ENCODE assay signal across 11 mouse cellular contexts in genomic region chr13:21454133-21454532, GRCm38 (mm10). TPM values are rescaled to one million over a fixed set of nuclear protein-coding genes. Genes with fewer than 3 reads are reported as not detected.
DNase-seq lines count a peak whose midpoint lies in the region; ATAC-seq and TF ChIP-seq lines count a peak whose summit lies in the region.
"Had no signal": no experiment of that assay in that cellular context is flagged by ENCODE, and none has a peak within 500 bp of the region (broad histone marks: within the 10 kb centered on the region; RNA-seq: fewer than 3 reads in every experiment).

No protein-coding gene starts in this region.

- no peaks in the 10 kb centered on the region for H3K9me3 ChIP-seq in forebrain, postnatal 0 days (ENCODE audit: low read length)
- no peaks in the 10 kb centered on the region for H3K9me3 ChIP-seq in forebrain, embryonic 11.5 days (ENCODE audit: control insufficient read depth, low read length)
- no peaks in the 10 kb centered on the region for H3K9me3 ChIP-seq in kidney, embryonic 15.5 days (replicated peaks)
- H3K9me3 ChIP-seq in embryonic facial prominence, embryonic 15.5 days (replicated peaks) = no peaks in the 10 kb centered on the region
- no peaks in the 10 kb centered on the region for H3K9me3 ChIP-seq in midbrain, embryonic 14.5 days (ENCODE audit: control insufficient read depth, low read length)

- peak overlapping the region; percentile 71; the same call in 1 of the 2 replicates for H3K4me2 ChIP-seq in forebrain, postnatal 0 days (ENCODE audit: low read depth)
- H3K4me2 ChIP-seq in forebrain, embryonic 11.5 days (ENCODE audit: low read depth, low read length, severe bottlenecking) = no peak overlapping the region
- H3K4me2 ChIP-seq in kidney, embryonic 15.5 days = peak overlapping the region; percentile 65
- H3K4me2 ChIP-seq in embryonic facial prominence, embryonic 15.5 days (replicated peaks) = peak overlapping the region; percentile 58; the same call in 1 of the 2 replicates
- peak overlapping the region; percentile 63; the same call in 1 of the 2 replicates for H3K4me2 ChIP-seq in midbrain, embryonic 14.5 days (ENCODE audit: low read length)

- intact Hi-C loops in gastrocnemius, postnatal 36 days (cut with DNase I) = loop anchor here (5.0 to 10.0 kb wide), 2 partner anchors 52 to 89 kb away; partner anchors contain the start of genes Zkscan3 and Zscan12

- H3K27me3 ChIP-seq in forebrain, postnatal 0 days (ENCODE audit: insufficient read depth, low read length) = no peaks in the 10 kb centered on the region
- H3K27me3 ChIP-seq in forebrain, embryonic 11.5 days (ENCODE audit: control insufficient read depth, insufficient read depth, low read length) = no peaks in the 10 kb centered on the region
- H3K27me3 ChIP-seq in kidney, embryonic 15.5 days = peaks cover 4% of the 10 kb centered on the region; the same call in 1 of the 2 replicates
- 0 out of 2 replicates have a peak, but pooled peaks cover 3% of the 10 kb centered on the region for H3K27me3 ChIP-seq in embryonic facial prominence, embryonic 15.5 days
- no peaks in the 10 kb centered on the region for H3K27me3 ChIP-seq in midbrain, embryonic 14.5 days (ENCODE audit: control insufficient read depth, insufficient read depth, low read length)

- H3K4me1 ChIP-seq in forebrain, postnatal 0 days (ENCODE audit: insufficient read depth) = peaks cover 4% of the 10 kb centered on the region; the same call in 1 of the 2 replicates
- peaks cover 4% of the 10 kb centered on the region; the same call in 1 of the 2 replicates for H3K4me1 ChIP-seq in forebrain, embryonic 11.5 days (replicated peaks; ENCODE audit: control insufficient read depth, insufficient read depth, low read length)
- H3K4me1 ChIP-seq in kidney, embryonic 15.5 days = peaks cover 19% of the 10 kb centered on the region
- peaks cover 12% of the 10 kb centered on the region; the same call in 1 of the 2 replicates for H3K4me1 ChIP-seq in embryonic facial prominence, embryonic 15.5 days
- peaks cover 11% of the 10 kb centered on the region for H3K4me1 ChIP-seq in midbrain, embryonic 14.5 days (ENCODE audit: control insufficient read depth, insufficient read depth, low read length)

- ATAC-seq in forebrain, postnatal 0 days = no peak
- ATAC-seq in forebrain, embryonic 11.5 days (replicated peaks; ENCODE audit: low FRiP score) = no peak
- no peak for ATAC-seq in kidney, embryonic 15.5 days (replicated peaks; ENCODE audit: low FRiP score)
- ATAC-seq in embryonic facial prominence, embryonic 15.5 days (ENCODE audit: insufficient number of reproducible peaks, low FRiP score, low TSS enrichment, low read depth) = no peak
- ATAC-seq in midbrain, embryonic 14.5 days (ENCODE audit: low FRiP score, low TSS enrichment) = no peak

- DNase-seq in forebrain, postnatal 0 days = no peak
- DNase-seq in forebrain, embryonic 11.5 days (ENCODE audit: low spot score) = no peak
- DNase-seq in kidney, postnatal 10 days = no peak
- DNase-seq in midbrain, embryonic 14.5 days = no peak
- no peak for DNase-seq in right cerebral cortex, adult 18-20 months
- no peak for DNase-seq in gastrocnemius, postnatal 36 days

- no peak overlapping the region for H3K9ac ChIP-seq in forebrain, postnatal 0 days
- no peak overlapping the region for H3K9ac ChIP-seq in forebrain, embryonic 11.5 days (ENCODE audit: low read length)
- H3K9ac ChIP-seq in kidney, embryonic 15.5 days = no peak overlapping the region
- H3K9ac ChIP-seq in embryonic facial prominence, embryonic 15.5 days = no peak overlapping the region
- H3K9ac ChIP-seq in midbrain, embryonic 14.5 days (replicated peaks; ENCODE audit: low read length) = no peak overlapping the region

- no peak overlapping the region for H3K27ac ChIP-seq in forebrain, postnatal 0 days (ENCODE audit: low read depth, low read length)
- H3K27ac ChIP-seq in forebrain, embryonic 11.5 days (ENCODE audit: low read depth, low read length) = no peak overlapping the region
- peak overlapping the region; percentile 87; the same call in 1 of the 2 replicates for H3K27ac ChIP-seq in kidney, embryonic 15.5 days
- no peak overlapping the region for H3K27ac ChIP-seq in embryonic facial prominence, embryonic 15.5 days (replicated peaks)
- H3K27ac ChIP-seq in midbrain, embryonic 14.5 days (replicated peaks; ENCODE audit: low read depth, low read length) = no peak overlapping the region

- 97% methylated on average over 3 of the region's 3 CpGs for WGBS in forebrain, postnatal 0 days
- 90% methylated on average over 3 of the region's 3 CpGs for WGBS in forebrain, embryonic 11.5 days
- 69% methylated on average over 3 of the region's 3 CpGs for WGBS in kidney, embryonic 15.5 days
- WGBS in embryonic facial prominence, embryonic 15.5 days = 91% methylated on average over 3 of the region's 3 CpGs
- 86% methylated on average over 3 of the region's 3 CpGs for WGBS in midbrain, embryonic 14.5 days

- H3K4me3 ChIP-seq in forebrain, postnatal 0 days (ENCODE audit: low read depth, low read length) = peak overlapping the region; percentile 77
- H3K4me3 ChIP-seq in forebrain, embryonic 11.5 days (ENCODE audit: low read depth, low read length) = no peak overlapping the region
- H3K4me3 ChIP-seq in kidney, embryonic 15.5 days (replicated peaks) = peak overlapping the region; percentile 84; the same call in 1 of the 2 replicates
- H3K4me3 ChIP-seq in embryonic facial prominence, embryonic 15.5 days (replicated peaks) = no peak overlapping the region
- no peak overlapping the region; the same call in 1 of the 2 replicates for H3K4me3 ChIP-seq in midbrain, embryonic 14.5 days (replicated peaks; ENCODE audit: low read depth, low read length)

- H3K36me3 ChIP-seq in forebrain, postnatal 0 days (ENCODE audit: insufficient read depth) = 0 out of 2 replicates have a peak, but pooled peaks cover under 1% of the 10 kb centered on the region
- no peaks in the 10 kb centered on the region for H3K36me3 ChIP-seq in forebrain, embryonic 11.5 days (ENCODE audit: control insufficient read depth, insufficient read depth, low read length)
- H3K36me3 ChIP-seq in kidney, embryonic 15.5 days = peaks cover 13% of the 10 kb centered on the region; the same call in 1 of the 2 replicates
- H3K36me3 ChIP-seq in embryonic facial prominence, embryonic 15.5 days = peaks cover 8% of the 10 kb centered on the region; the same call in 1 of the 2 replicates
- peaks cover 2% of the 10 kb centered on the region; the same call in 1 of the 2 replicates for H3K36me3 ChIP-seq in midbrain, embryonic 14.5 days (ENCODE audit: control insufficient read depth, insufficient read depth, low read length)

- no peak for TF ChIP-seq CTCF in forebrain, postnatal 0 days (IDR thresholded peaks at IDR 0.05; ENCODE audit: low read depth)

RNA-seq across cellular contexts. Expression of gene Zscan26, which starts 0.6 kb away (rescaled TPM):
- total RNA-seq in forebrain, postnatal 0 days (2014; rRNA removed) = 25.2 and 27.1 TPM in 2 replicates
- polyA plus RNA-seq in forebrain, postnatal 0 days (2015; fragmentation: Nextera tagmentation; extraction: Ambion mirVana) = 10.9 and 16.7 TPM in 2 replicates
- 19.5 and 22.2 TPM in 2 replicates for polyA plus RNA-seq in forebrain, embryonic 11.5 days (2014; fragmentation: Nextera tagmentation; extraction: Ambion mirVana)
- 32.6 and 37.0 TPM in 2 replicates for polyA plus RNA-seq in kidney, embryonic 15.5 days (2015; fragmentation: Nextera tagmentation; extraction: Ambion mirVana)
- 27.5 and 33.6 TPM in 2 replicates for polyA plus RNA-seq in embryonic facial prominence, embryonic 15.5 days (2015; fragmentation: Nextera tagmentation; extraction: Ambion mirVana)
- polyA plus RNA-seq in midbrain, embryonic 14.5 days (2014; fragmentation: Nextera tagmentation; extraction: Ambion mirVana) = 15.7 and 17.6 TPM in 2 replicates
- total RNA-seq in gastrocnemius, postnatal 36 days (2021) = 10 to 100 TPM in 1 of 2 experiments, 1 to 10 TPM in 1; 8.8 to 11.9 TPM

RNA-seq across cellular contexts. Expression of gene Pgbd1, which starts 13.3 kb away (rescaled TPM):
- total RNA-seq in forebrain, postnatal 0 days (2014; rRNA removed) = 2.3 and 4.7 TPM in 2 replicates
- 0.83 and 1.5 TPM in 2 replicates for polyA plus RNA-seq in forebrain, postnatal 0 days (2015; fragmentation: Nextera tagmentation; extraction: Ambion mirVana)
- 6.9 and 8.3 TPM in 2 replicates for polyA plus RNA-seq in forebrain, embryonic 11.5 days (2014; fragmentation: Nextera tagmentation; extraction: Ambion mirVana)
- polyA plus RNA-seq in kidney, embryonic 15.5 days (2015; fragmentation: Nextera tagmentation; extraction: Ambion mirVana) = 3.6 and 3.9 TPM in 2 replicates
- polyA plus RNA-seq in embryonic facial prominence, embryonic 15.5 days (2015; fragmentation: Nextera tagmentation; extraction: Ambion mirVana) = 3.0 and 3.4 TPM in 2 replicates
- 3.9 and 5.2 TPM in 2 replicates for polyA plus RNA-seq in midbrain, embryonic 14.5 days (2014; fragmentation: Nextera tagmentation; extraction: Ambion mirVana)
- under 1 TPM; 0.20 to 0.36 TPM for total RNA-seq in gastrocnemius, postnatal 36 days (2021)

RNA-seq across cellular contexts. Expression of gene Nkapl, which starts 14.2 kb away (rescaled TPM):
- 0.69 and 1.3 TPM in 2 replicates for total RNA-seq in forebrain, postnatal 0 days (2014; rRNA removed)
- 1.8 and 2.7 TPM in 2 replicates for polyA plus RNA-seq in forebrain, postnatal 0 days (2015; fragmentation: Nextera tagmentation; extraction: Ambion mirVana)
- 2.7 and 3.9 TPM in 2 replicates for polyA plus RNA-seq in forebrain, embryonic 11.5 days (2014; fragmentation: Nextera tagmentation; extraction: Ambion mirVana)
- 2.0 and 2.9 TPM in 2 replicates for polyA plus RNA-seq in kidney, embryonic 15.5 days (2015; fragmentation: Nextera tagmentation; extraction: Ambion mirVana)
- polyA plus RNA-seq in embryonic facial prominence, embryonic 15.5 days (2015; fragmentation: Nextera tagmentation; extraction: Ambion mirVana) = 2.1 and 2.3 TPM in 2 replicates
- 3.2 and 5.1 TPM in 2 replicates for polyA plus RNA-seq in midbrain, embryonic 14.5 days (2014; fragmentation: Nextera tagmentation; extraction: Ambion mirVana)
- under 1 TPM in 1 of 2 experiments, not detected in 1; 0.17 TPM for total RNA-seq in gastrocnemius, postnatal 36 days (2021)

RNA-seq across cellular contexts. Expression of gene Zkscan4, which starts 24.6 kb away (rescaled TPM):
- total RNA-seq in forebrain, postnatal 0 days (2014; rRNA removed) = 8.9 and 9.3 TPM in 2 replicates
- polyA plus RNA-seq in forebrain, postnatal 0 days (2015; fragmentation: Nextera tagmentation; extraction: Ambion mirVana) = 4.2 and 6.1 TPM in 2 replicates
- 4.4 and 5.3 TPM in 2 replicates for polyA plus RNA-seq in forebrain, embryonic 11.5 days (2014; fragmentation: Nextera tagmentation; extraction: Ambion mirVana)
- polyA plus RNA-seq in kidney, embryonic 15.5 days (2015; fragmentation: Nextera tagmentation; extraction: Ambion mirVana) = 3.5 and 4.0 TPM in 2 replicates
- polyA plus RNA-seq in embryonic facial prominence, embryonic 15.5 days (2015; fragmentation: Nextera tagmentation; extraction: Ambion mirVana) = 3.7 and 4.3 TPM in 2 replicates
- polyA plus RNA-seq in midbrain, embryonic 14.5 days (2014; fragmentation: Nextera tagmentation; extraction: Ambion mirVana) = 8.8 and 9.7 TPM in 2 replicates
- total RNA-seq in gastrocnemius, postnatal 36 days (2021) = under 1 TPM; 0.25 to 0.43 TPM
- polyA plus RNA-seq: C2C12 had no signal

RNA-seq across cellular contexts. Expression of gene Gm10065, which starts 25.1 kb away (rescaled TPM):
- 1.5 TPM in 1 of 2 replicates, not detected in the other for total RNA-seq in forebrain, postnatal 0 days (2014; rRNA removed)
- not detected in 2 replicates for polyA plus RNA-seq in forebrain, postnatal 0 days (2015; fragmentation: Nextera tagmentation; extraction: Ambion mirVana)
- polyA plus RNA-seq in forebrain, embryonic 11.5 days (2014; fragmentation: Nextera tagmentation; extraction: Ambion mirVana) = not detected in 2 replicates
- polyA plus RNA-seq in kidney, embryonic 15.5 days (2015; fragmentation: Nextera tagmentation; extraction: Ambion mirVana) = not detected in 2 replicates
- polyA plus RNA-seq in embryonic facial prominence, embryonic 15.5 days (2015; fragmentation: Nextera tagmentation; extraction: Ambion mirVana) = 1.8 TPM in 1 of 2 replicates, not detected in the other
- polyA plus RNA-seq in midbrain, embryonic 14.5 days (2014; fragmentation: Nextera tagmentation; extraction: Ambion mirVana) = not detected in 2 replicates
- not detected for total RNA-seq in gastrocnemius, postnatal 36 days (2021)
- total RNA-seq: left cerebral cortex, postnatal 25 days had no signal
- polyA plus RNA-seq: C2C12; thymus, adult 2 months had no signal

Comparison
In these comparisons a context has a peak if more than half of its experiments do, and no peak if none do; other contexts are left out.
1. H3K4me3 ChIP-seq: peak in forebrain, postnatal 0 days (single experiment) and kidney, embryonic 15.5 days (single experiment); none in forebrain, embryonic 11.5 days (single experiment), embryonic facial prominence, embryonic 15.5 days (single experiment) and midbrain, embryonic 14.5 days (single experiment).